Mouse (Mus musculus) neural tube, embryonic 14.5 days (tissue): ENCODE measurements around the gene Ryr1. TPM values are rescaled to one million over a fixed set of nuclear protein-coding genes. Genes with fewer than 3 reads are reported as not detected.
"Not testable (repeated sequence)": the region's sequence is repeated elsewhere in the genome, so short reads cannot be mapped to it uniquely, and the experiment has no call there.

Experiments
- ATAC-seq: fragments of 200-750 bp; cut with Nextera tagmentation; 2 replicates; pipeline ENCODE4 v1.8.0; 2017; ENCODE audit warnings: low read depth, mild to moderate bottlenecking, moderate TSS enrichment, moderate library complexity
- H3K27ac ChIP-seq: fragments of 300-500 bp; sonication (generic); 2 replicates; pipeline ENCODE4 v1.5.1; 2014; ENCODE audit warnings: low read depth, mild to moderate bottlenecking, control low read depth, low read length, moderate library complexity, mixed read lengths
- H3K27me3 ChIP-seq: fragments of 300-500 bp; sonication (generic); 2 replicates; pipeline ENCODE4 v1.6.1; 2014; ENCODE audit warnings: low read length; ENCODE audit not compliant: control insufficient read depth, insufficient read depth
- H3K36me3 ChIP-seq: fragments of 300-500 bp; sonication (generic); 2 replicates; pipeline ENCODE4 v1.6.1; 2014; ENCODE audit warnings: low read length, mixed read lengths; ENCODE audit not compliant: control insufficient read depth, insufficient read depth
- H3K4me1 ChIP-seq: fragments of 300-500 bp; sonication (generic); 2 replicates; pipeline ENCODE4 v1.6.1; 2014; ENCODE audit warnings: low read length; ENCODE audit not compliant: control insufficient read depth, insufficient read depth
- H3K4me2 ChIP-seq: fragments of 300-500 bp; sonication (generic); 2 replicates; pipeline ENCODE4 v1.6.1; 2014; ENCODE audit warnings: mild to moderate bottlenecking, low read depth, low read length, control low read depth
- H3K4me3 ChIP-seq: fragments of 300-500 bp; sonication (generic); 2 replicates; pipeline ENCODE4 v1.5.1; 2014; ENCODE audit warnings: low read depth, low read length, control low read depth, mixed read lengths
- H3K9ac ChIP-seq: fragments of 300-500 bp; sonication (generic); replicated peaks from 2 replicates; pipeline ENCODE4 v1.6.1; 2014; ENCODE audit warnings: low read depth, mild to moderate bottlenecking, control low read depth, low read length, mixed read lengths
- H3K9me3 ChIP-seq: fragments of 300-500 bp; sonication (generic); 2 replicates; pipeline ENCODE4 v1.6.1; 2016; ENCODE audit warnings: low read length; ENCODE audit not compliant: control insufficient read depth
- WGBS: fragments of 180-500 bp; shearing (Covaris S2); extraction: QIAGEN DNeasy Blood & Tissue Kit; methylation state at CpG from one replicate; pipeline ENCODE4 v1.1.7; 2014; 5-methylcytosine and 5-hydroxymethylcytosine counted together
- polyA plus RNA-seq: library from polyadenylated mRNA; unstranded; fragments of >200 nt; fragmentation: Nextera tagmentation; extraction: Ambion mirVana; gene quantifications from 2 replicates; pipeline ENCODE4 v1.2.1, GENCODE M21; 2014

Ryr1 gene
- polyA plus RNA-seq, 1 experiment from 2014 or later: 11.6 TPM

- no peak overlapping the region for H3K4me3 ChIP-seq
- no peaks in the 10 kb centered on the region for H3K27me3 ChIP-seq
- no peak for ATAC-seq
- peak overlapping the region; percentile 53; the same call in 1 of the 2 replicates for H3K4me2 ChIP-seq
- H3K36me3 ChIP-seq: no peaks in the 10 kb centered on the region
- H3K9me3 ChIP-seq: no peaks in the 10 kb centered on the region
- 41% methylated on average over 11 of the region's 11 CpGs for whole genome bisulfite sequencing
- H3K4me1 ChIP-seq: peaks cover 16% of the 10 kb centered on the region
- H3K27ac ChIP-seq: no peak overlapping the region
- 0 out of 2 replicates have a peak overlapping the region, but pooled peaks have one; percentile 21 for H3K9ac ChIP-seq
These were observed 52.3 kb downstream of the Ryr1 start for GRCm38 (mm10) chr7:29072689-29073088.

GRCm38 (mm10) chr7:29071169-29071891 lies 53.6 kb downstream of the Ryr1 start:
- Histone ChIP-seq H3K27ac (peak overlapping the region; percentile 77), H3K4me1 (peaks cover 16% of the 10 kb centered on the region), H3K4me2 (peak overlapping the region; percentile 53), H3K4me3 (peak overlapping the region; percentile 37), H3K36me3 (no peaks in the 10 kb centered on the region), H3K27me3 (no peaks in the 10 kb centered on the region), H3K9me3 (no peaks in the 10 kb centered on the region), H3K9ac (peak overlapping the region; percentile 44)
- WGBS: 2% methylated on average over 42 of the region's 42 CpGs
- peak; percentile 94 for ATAC-seq

- Histone ChIP-seq H3K9ac (no peak overlapping the region), H3K9me3 (no peaks in the 10 kb centered on the region), H3K36me3 (no peaks in the 10 kb centered on the region), H3K4me2 (peak overlapping the region; percentile 53), H3K4me3 (peak overlapping the region; percentile 37; the same call in 1 of the 2 replicates), H3K27ac (peak overlapping the region; percentile 76), H3K27me3 (no peaks in the 10 kb centered on the region), H3K4me1 (peaks cover 16% of the 10 kb centered on the region)
- 27% methylated on average over 12 of the region's 12 CpGs for WGBS
- peak; percentile 55 for ATAC-seq
These were observed 54.4 kb downstream of the Ryr1 start for GRCm38 (mm10) chr7:29070364-29071168.

GRCm38 (mm10) chr7:29067758-29068157 lies 57.2 kb downstream of the Ryr1 start:
- Histone ChIP-seq H3K4me3 (no peak overlapping the region), H3K27ac (no peak overlapping the region), H3K27me3 (no peaks in the 10 kb centered on the region), H3K9ac (no peak overlapping the region), H3K4me1 (peaks cover 16% of the 10 kb centered on the region), H3K9me3 (no peaks in the 10 kb centered on the region), H3K4me2 (no peak overlapping the region), H3K36me3 (no peaks in the 10 kb centered on the region)
- no peak for ATAC-seq
- 10% methylated on average over 15 of the region's 15 CpGs for WGBS

- H3K36me3 ChIP-seq, H3K4me3 ChIP-seq, H3K9ac ChIP-seq, H3K4me1 ChIP-seq, H3K27me3 ChIP-seq, ATAC-seq, H3K9me3 ChIP-seq, H3K27ac ChIP-seq, H3K4me2 ChIP-seq: not testable (repeated sequence)
- 69% methylated on average over 7 of the region's 7 CpGs for WGBS
These were observed 61.5 kb downstream of the Ryr1 start for GRCm38 (mm10) chr7:29063476-29063875.

- Histone ChIP-seq H3K9me3 (no peaks in the 10 kb centered on the region), H3K9ac (no peak overlapping the region), H3K4me2 (no peak overlapping the region), H3K4me3 (no peak overlapping the region), H3K4me1 (no peaks in the 10 kb centered on the region), H3K36me3 (no peaks in the 10 kb centered on the region), H3K27me3 (no peaks in the 10 kb centered on the region; the same call in none of the 2 replicates), H3K27ac (no peak overlapping the region)
- 8% methylated on average over 19 of the region's 19 CpGs for WGBS
- no peak for ATAC-seq
These were observed 63.4 kb downstream of the Ryr1 start for GRCm38 (mm10) chr7:29061522-29062037.

- Histone ChIP-seq H3K4me3 (no peak overlapping the region), H3K27ac (no peak overlapping the region), H3K4me2 (no peak overlapping the region), H3K4me1 (no peaks in the 10 kb centered on the region), H3K27me3 (peaks cover 5% of the 10 kb centered on the region), H3K9me3 (no peaks in the 10 kb centered on the region), H3K36me3 (no peaks in the 10 kb centered on the region), H3K9ac (no peak overlapping the region)
- ATAC-seq: no peak
- 86% methylated on average over 19 of the region's 19 CpGs for WGBS
These were observed 65.5 kb downstream of the Ryr1 start for GRCm38 (mm10) chr7:29059445-29059844.

- Histone ChIP-seq H3K27ac (no peak overlapping the region), H3K27me3 (peaks cover 23% of the 10 kb centered on the region), H3K4me2 (no peak overlapping the region), H3K4me1 (no peaks in the 10 kb centered on the region), H3K36me3 (no peaks in the 10 kb centered on the region), H3K4me3 (no peak overlapping the region), H3K9me3 (no peaks in the 10 kb centered on the region), H3K9ac (no peak overlapping the region)
- WGBS: 5% methylated on average over 19 of the region's 19 CpGs
- ATAC-seq: no peak
These were observed 72.2 kb downstream of the Ryr1 start for GRCm38 (mm10) chr7:29052821-29053220.

- H3K9ac ChIP-seq: no peak overlapping the region
- H3K27ac ChIP-seq: no peak overlapping the region
- WGBS: 44% methylated on average over 2 of the region's 2 CpGs
- no peaks in the 10 kb centered on the region for H3K4me1 ChIP-seq
- no peak overlapping the region for H3K4me2 ChIP-seq
- H3K36me3 ChIP-seq: no peaks in the 10 kb centered on the region
- ATAC-seq: no peak
- no peak overlapping the region for H3K4me3 ChIP-seq
- H3K9me3 ChIP-seq: no peaks in the 10 kb centered on the region
- peaks cover 23% of the 10 kb centered on the region for H3K27me3 ChIP-seq
These were observed 74.2 kb downstream of the Ryr1 start for GRCm38 (mm10) chr7:29050797-29051196.
